Mouse (Mus musculus): ENCODE results near the gene Mrtfa.

Mrtfa gene

GRCm38 (mm10) chr15:81198447-81198846 is 7.9 kb upstream of the Mrtfa start:
- DNase-seq (ENCODE audit: inconsistent age in 2 of 2, low spot score in 1 of 2): peak in 1 of 2 experiments; percentile 25

GRCm38 (mm10) chr15:81197197-81197596 is 6.6 kb upstream of the Mrtfa start:
- no peak for DNase-seq (ENCODE audit: inconsistent age in 2 of 2, low spot score in 1 of 2)

- peak in 1 of 2 experiments; percentile 25 for DNase-seq (ENCODE audit: inconsistent age in 2 of 2, low spot score in 1 of 2)
Measured at GRCm38 (mm10) chr15:81195447-81195846, 4.9 kb upstream of the Mrtfa start.

DNA sequence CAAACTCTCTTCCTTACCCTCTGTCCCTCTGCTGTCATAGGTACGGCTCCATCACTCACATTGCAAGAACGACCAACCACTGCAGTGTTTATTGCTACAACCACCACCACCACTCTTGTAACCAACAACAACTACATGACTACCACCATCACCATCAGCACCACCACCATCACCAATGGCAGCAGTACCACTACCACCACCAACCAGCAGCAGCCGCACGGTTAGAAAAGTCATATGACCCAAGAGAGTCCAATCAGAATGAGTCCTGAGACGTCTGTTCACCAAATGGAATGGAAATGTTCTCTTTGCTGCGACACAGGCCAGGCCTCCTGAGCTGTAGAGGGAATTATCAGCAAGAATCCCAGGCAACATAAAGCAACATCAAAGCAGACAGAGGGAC is 4.2 kb upstream of the Mrtfa start:
- DNase-seq (ENCODE audit: inconsistent age in 2 of 2, low spot score in 1 of 2): peak in 1 of 2 experiments; percentile 20

- peak in 1 of 2 experiments; percentile 58 for DNase-seq (ENCODE audit: inconsistent age in 2 of 2, low spot score in 1 of 2)
Measured at GRCm38 (mm10) chr15:81192858-81193257, 2.3 kb upstream of the Mrtfa start.

DNA sequence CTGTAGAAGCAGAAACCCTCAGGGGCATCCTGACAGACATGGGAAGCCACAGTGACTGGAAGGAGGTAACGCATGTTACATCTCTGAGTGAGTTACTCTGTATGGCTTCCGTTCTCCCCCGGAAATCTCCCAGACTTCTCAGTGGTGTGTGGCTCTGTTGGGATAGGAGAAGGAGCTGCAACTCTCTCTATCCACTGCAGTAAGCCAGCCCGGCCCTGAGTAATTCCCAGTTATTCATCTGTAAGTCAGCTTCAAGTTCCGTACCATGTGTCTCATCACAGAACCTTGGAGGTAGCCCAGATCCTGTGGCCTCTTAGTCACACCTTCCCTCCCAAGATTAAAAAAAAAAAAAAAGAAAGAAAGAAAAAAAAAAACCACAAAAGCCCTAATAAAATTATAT is 1.8 kb upstream of the Mrtfa start:
- peak; percentile 65 to 82 for DNase-seq (ENCODE audit: inconsistent age in 2 of 2, low spot score in 1 of 2)

GRCm38 (mm10) chr15:81191303-81191702 is 746 bp upstream of the Mrtfa start:
- no peak for DNase-seq (ENCODE audit: inconsistent age in 2 of 2, low spot score in 1 of 2)

DNA sequence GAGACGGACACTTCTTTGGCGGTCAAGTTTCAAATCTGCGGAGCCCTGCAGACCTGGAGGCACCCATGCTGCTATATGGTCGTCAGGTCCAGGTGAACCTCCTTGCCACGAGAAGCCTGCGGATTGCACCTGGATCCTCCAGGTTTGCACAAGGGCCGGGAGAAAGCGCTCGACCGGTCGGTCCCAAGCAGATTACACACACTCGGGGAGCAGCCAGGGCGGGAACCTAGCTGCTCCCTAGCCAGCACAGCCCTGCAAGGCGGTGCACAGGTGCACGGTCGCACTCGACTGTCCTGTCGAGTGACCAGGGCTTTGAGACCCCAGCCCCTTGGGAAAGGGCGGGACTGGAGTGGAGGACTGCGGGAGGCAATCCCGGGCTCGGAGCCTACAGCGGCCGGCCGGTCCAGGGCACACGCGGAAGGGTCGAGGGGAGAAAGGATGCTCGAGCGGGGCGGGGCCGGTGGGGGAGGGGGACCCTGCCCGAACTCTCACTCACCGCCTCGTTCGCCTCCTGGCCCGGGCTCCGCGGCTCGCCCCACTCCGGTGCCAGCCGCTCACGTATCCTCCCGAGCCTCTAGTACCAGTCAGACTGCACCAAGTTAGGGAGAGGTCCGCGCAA is 437 bp downstream of the Mrtfa start:
- peak; percentile 55 to 76 for DNase-seq (ENCODE audit: inconsistent age in 2 of 2, low spot score in 1 of 2)

DNA sequence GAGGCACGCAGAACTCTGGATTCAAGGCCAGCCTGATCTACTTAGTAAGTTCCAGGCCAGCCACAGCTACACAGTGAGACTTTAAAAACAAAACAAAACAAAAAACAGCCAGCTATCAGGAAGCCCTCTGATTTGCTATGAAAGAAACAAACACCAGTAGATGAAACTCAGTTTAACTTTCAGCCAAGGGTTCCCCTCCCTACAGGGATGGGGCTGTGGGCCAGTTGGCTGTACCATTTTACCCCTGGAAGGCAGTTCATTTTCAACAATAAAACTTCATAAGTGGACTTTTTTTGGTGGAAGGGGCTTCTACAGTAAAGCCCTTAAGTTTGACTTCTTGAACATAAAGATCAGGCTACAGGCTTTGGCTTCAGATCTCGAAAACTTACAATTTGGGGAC is 1.5 kb downstream of the Mrtfa start:
- peak in 1 of 2 experiments; percentile 34 for DNase-seq (ENCODE audit: inconsistent age in 2 of 2, low spot score in 1 of 2)

- DNase-seq (ENCODE audit: inconsistent age in 2 of 2, low spot score in 1 of 2): no peak
Measured at GRCm38 (mm10) chr15:81184913-81185312, 5.6 kb downstream of the Mrtfa start.

DNA sequence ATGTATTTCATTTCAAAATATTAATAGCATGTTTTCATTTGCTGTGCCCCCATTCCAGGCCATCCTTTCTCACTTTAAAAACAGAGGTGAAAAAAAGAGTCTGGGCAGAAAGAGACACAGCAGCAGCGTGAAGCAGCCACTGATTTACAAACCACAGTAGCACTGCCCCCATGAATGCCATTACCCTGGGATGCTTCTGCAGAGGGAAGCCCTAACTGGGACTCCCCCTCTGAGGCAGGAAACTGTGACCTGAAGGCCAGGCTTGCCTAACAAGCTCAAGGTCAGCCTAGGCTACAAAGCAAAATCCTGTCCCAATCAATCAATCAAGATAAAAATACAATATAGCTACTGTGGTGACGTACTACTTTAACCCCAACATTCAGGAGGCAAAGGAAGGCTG is 9.3 kb downstream of the Mrtfa start:
- peak; percentile 55 to 75 for DNase-seq (ENCODE audit: inconsistent age in 2 of 2, low spot score in 1 of 2)

- no peak for DNase-seq (ENCODE audit: inconsistent age in 2 of 2, low spot score in 1 of 2)
Measured at GRCm38 (mm10) chr15:81179523-81179922, 11.0 kb downstream of the Mrtfa start.

GRCm38 (mm10) chr15:81178703-81179102 is 11.9 kb downstream of the Mrtfa start:
- no peak for DNase-seq (ENCODE audit: inconsistent age in 2 of 2, low spot score in 1 of 2)

- DNase-seq (ENCODE audit: inconsistent age in 2 of 2, low spot score in 1 of 2): no peak
Measured at GRCm38 (mm10) chr15:81177860-81178259, 12.7 kb downstream of the Mrtfa start.

DNA sequence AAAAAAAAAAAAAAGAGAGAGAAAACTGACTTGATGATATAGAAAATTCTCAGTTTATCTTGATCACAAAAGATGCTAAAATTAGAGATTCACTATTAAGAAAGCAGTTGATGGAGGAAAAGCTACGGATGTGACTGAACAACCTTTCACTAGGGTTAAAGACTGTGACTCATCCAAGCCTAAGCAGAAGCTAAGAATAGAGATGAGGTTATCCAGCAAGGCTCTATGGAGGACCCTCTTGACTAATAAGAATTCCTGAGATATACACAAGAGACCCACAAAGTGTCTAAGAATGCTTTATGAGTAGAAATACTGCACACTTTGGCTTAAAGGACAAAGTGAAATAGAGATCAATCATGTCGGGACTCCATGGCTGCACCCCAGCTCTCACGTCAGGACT is 14.9 kb downstream of the Mrtfa start:
- DNase-seq (ENCODE audit: inconsistent age in 2 of 2, low spot score in 1 of 2): no peak

GRCm38 (mm10) chr15:81172259-81172658 is 18.3 kb downstream of the Mrtfa start:
- DNase-seq (ENCODE audit: inconsistent age in 2 of 2, low spot score in 1 of 2): no peak

DNA sequence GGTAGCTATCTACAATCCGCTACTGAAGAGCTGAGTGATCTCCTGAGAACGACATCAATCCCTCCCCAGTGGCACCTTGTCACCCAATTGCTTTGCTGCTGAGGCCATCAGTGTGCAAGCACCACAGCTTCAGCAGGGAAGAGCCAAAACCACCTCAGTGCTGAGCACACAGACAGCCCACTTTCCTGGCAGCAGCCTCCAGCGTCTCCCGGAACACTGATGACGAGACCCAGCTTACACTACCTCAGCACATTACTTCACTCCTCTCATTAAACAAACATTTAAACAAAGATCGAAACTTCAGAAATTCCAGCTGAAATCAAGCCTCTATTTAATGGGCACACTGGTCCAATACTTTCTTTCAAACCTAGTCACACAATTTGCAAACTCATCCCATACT is 21.8 kb downstream of the Mrtfa start:
- DNase-seq (ENCODE audit: inconsistent age in 2 of 2, low spot score in 1 of 2): no peak

DNA sequence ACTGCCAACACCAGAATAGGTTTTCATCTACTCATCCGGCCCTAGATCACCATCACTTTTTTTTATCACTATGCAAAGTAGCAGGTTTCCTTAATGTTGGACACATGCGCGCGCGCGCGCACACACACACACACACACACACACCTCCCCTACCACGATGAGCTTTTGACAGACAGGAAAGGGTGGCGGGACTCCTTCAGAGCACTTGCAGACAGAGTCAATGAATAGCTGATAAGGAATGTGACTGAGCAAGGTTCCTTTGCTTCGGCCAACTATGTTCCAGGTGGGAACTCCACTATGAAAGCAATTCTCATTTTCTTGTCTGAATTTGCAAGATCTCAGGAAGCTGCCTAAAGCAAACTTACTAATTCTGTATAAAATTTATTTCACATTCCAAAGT is 22.7 kb downstream of the Mrtfa start:
- DNase-seq (ENCODE audit: inconsistent age in 2 of 2, low spot score in 1 of 2): no peak

GRCm38 (mm10) chr15:81166291-81166690 is 24.3 kb downstream of the Mrtfa start:
- no peak for DNase-seq (ENCODE audit: inconsistent age in 2 of 2, low spot score in 1 of 2)

DNA sequence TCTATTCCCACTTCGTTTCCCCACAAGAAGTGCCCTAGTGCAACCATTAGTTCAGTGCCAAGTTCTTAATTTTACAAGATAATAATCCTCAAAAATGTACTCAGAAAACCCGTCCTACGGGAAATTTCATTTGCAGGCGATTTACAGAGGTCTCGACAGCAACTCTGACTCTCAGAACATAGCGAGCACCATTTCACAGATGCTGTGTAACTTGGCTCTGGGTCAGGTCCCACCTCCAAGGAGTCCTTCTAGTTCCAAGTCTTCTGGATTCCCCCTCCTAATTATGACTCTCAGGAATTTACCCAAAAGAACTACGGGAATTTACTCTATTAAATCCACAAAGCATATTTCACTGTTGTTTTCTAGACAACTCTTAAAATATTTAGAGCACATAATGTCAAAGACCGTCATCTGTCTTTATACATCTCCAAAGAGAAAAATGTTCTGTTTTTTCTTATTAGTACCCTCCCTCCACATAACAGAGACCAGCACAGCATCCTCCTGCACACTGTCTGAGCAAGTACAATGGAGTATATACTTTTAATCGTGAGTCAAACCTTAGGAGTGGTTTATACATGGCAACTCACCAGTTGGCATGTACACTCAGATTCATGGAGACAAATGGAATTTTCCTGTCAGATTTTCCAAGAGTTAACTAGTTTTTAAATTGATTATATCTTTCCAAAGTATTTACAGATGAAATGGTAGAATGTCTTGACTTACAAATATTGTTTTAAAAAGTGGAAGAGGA is 25.8 kb downstream of the Mrtfa start:
- no peak for DNase-seq (ENCODE audit: inconsistent age in 2 of 2, low spot score in 1 of 2)

DNA sequence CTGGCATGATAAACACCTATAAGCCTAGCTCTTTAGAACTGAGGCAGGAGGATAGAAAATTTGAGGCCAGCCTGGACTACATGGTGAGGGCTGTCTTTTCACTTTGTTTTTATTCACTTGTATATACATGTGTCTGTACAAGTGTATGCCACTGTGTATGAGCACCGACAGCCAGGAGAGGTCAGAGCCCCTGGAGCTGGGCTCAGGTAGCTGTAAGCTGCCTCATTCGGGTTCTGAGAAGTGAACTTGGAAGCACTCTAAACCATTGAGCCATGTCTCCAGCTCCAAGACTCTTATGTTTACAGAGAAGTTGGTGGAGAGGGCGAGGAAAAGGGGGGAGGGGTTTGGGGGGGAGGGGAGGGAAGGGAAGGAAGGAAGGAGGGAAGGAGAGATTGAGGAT is 29.0 kb downstream of the Mrtfa start:
- no peak for DNase-seq (ENCODE audit: inconsistent age in 2 of 2, low spot score in 1 of 2)

GRCm38 (mm10) chr15:81160677-81161076 is 29.9 kb downstream of the Mrtfa start:
- DNase-seq (ENCODE audit: inconsistent age in 2 of 2, low spot score in 1 of 2): no peak

DNA sequence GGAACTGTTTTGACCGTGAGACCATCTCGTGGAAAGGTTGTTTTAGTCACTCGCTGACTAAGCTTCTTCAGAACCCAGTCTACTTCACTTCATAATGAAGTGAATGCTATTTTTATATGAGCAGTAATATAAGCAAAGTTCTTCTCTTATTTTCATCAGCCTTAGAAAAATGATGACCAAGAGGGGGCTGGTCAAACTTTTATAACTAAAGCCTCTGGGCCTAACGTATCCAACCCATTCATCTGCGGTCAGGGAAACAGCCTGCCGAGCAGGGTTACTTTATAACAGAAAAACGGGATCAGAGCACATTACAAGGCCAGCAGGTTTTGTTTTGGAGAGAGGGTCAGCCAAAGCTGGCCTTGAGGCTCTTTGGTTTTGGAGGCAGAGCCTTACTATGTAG is 31.3 kb downstream of the Mrtfa start:
- peak in 1 of 2 experiments; percentile 63 for DNase-seq (ENCODE audit: inconsistent age in 2 of 2, low spot score in 1 of 2)

Data from adrenal gland, adult (tissue).